Mouse (Mus musculus): ENCODE data around the gene St5. TPM values are rescaled to one million over a fixed set of nuclear protein-coding genes. Genes with fewer than 3 reads are reported as not detected.

St5 gene
- polyA plus RNA-seq, 1 experiment from 2014 or later, result 28.6 TPM

DNA sequence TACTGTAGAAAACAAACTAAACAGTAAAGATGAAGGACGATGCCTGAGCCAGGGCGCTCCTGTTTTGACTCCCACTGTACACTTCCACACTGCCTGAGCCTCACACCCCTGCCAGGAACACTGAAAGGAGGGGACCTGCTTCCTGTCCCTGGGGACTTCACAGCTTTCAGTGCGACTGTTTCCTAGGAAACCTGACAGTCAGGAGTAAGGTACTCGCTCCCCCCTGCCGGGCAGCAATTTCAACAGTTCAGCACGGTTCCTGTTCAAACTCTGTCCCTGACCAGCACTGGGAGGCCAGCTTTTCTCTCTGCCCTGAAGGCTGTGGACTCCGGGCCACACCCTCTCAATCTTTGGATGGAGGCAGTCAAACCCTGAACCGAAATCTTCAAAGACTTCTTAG lies 196.3 kb downstream of the St5 start:
- no peak for DNase-seq (ENCODE audit: low spot score)

DNA sequence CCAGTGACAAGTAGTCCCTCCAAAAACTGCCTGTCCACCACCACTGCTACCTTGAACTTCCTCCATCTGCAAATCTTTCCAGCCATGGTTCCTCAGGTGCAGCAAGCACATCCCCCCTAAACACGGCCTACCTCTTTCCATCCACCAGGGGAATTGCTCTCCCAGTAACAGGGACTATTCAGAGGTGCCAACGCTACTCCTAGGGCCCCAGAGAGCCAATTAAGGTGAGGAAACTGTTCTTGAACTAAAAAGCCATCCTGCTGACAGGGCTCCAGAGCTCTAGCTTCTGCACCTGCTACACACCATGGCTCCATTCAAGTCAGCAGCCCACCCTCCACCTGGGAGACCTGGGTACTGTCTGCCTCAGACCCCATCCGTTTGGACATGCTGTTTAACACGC lies 205.9 kb downstream of the St5 start:
- no peak for DNase-seq (ENCODE audit: low spot score)

GRCm38 (mm10) chr7:109493319-109494316 lies 209.8 kb downstream of the St5 start:
- no peak for DNase-seq (ENCODE audit: low spot score)

DNA sequence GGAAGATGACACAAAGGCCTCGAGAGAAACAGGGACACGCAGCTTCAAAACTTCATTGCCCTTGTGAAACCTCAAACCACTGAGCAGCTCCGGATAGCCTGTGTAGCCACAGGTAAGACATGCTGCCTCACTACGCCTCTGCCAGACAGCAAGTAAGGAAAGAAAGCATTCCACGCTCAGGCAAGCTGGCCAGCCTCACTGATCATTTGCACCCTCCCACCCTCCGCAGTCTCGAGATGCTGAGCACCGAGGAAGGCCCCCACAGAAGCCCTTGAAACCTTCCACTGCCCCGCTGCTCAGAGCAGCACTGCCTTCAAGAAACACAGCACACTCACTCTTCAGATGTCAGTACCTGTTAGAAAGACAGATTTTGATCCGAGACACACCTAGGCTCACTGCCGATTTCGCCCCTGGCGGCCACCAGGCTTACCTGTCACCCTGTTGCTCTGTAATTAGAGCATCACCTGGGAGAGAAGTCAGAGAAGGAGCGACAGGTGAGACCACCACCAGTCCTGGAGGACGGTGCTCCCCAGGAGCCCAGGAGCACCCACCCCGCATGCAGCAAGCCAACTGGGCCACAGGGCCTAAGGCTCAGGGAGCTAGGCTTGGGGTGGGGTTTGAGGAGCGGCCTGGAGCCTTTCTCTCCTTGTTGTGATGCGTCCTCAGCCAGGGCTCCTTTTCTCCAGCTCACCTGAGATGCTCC lies 210.6 kb downstream of the St5 start:
- DNase-seq (ENCODE audit: low spot score), result no peak

- DNase-seq (ENCODE audit: low spot score), result no peak
Observed at GRCm38 (mm10) chr7:109484221-109484620, 219.2 kb downstream of the St5 start.

GRCm38 (mm10) chr7:109480765-109481197 lies 222.6 kb downstream of the St5 start:
- DNase-seq (ENCODE audit: low spot score), result no peak

DNA sequence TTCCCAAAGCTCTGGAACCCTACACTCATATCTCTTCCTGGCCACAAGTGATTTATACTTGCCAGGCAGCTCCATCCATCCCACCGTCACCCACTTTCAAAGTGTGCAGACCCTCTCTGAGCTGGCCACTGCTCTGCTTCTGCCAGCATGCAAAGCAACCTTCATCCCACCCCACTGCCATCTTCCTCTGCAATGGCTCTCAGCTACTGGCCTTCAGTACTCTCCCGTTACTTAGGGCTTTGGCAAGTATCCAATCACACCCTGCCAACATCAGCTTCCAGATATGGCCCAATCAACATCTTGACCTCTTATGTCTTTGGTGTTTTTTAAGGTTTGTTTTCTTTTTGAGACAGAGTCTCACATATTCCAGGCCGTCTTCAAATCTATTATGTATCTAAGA lies 225.5 kb downstream of the St5 start:
- no peak for DNase-seq (ENCODE audit: low spot score)

Small RNA genes lying within 50 kb of the gene (microRNA-seq; reads per million reads assigned to microRNA genes)
- not detected for gene Gm47284 (ENCODE audit: borderline number of aligned reads)

Other genes with a start within 250 kb of the St5 start
- gene Trim66, start 195.5 kb downstream of the St5 start, polyA plus RNA-seq (2015; fragmentation: Nextera tagmentation; extraction: Ambion mirVana), result 0.03 and 0.07 TPM in 2 replicates
- gene Rpl27a, start 184.5 kb downstream of the St5 start, polyA plus RNA-seq (2015; fragmentation: Nextera tagmentation; extraction: Ambion mirVana), result 171 and 173 TPM in 2 replicates
- gene Akip1, start 85 bp upstream of the St5 start, polyA plus RNA-seq (2015; fragmentation: Nextera tagmentation; extraction: Ambion mirVana), result 44.6 and 47.5 TPM in 2 replicates
- 0.35 and 0.45 TPM in 2 replicates for gene BC051019, start 20.2 kb upstream of the St5 start, polyA plus RNA-seq (2015; fragmentation: Nextera tagmentation; extraction: Ambion mirVana)
- gene Ascl3, start 28.1 kb upstream of the St5 start, polyA plus RNA-seq (2015; fragmentation: Nextera tagmentation; extraction: Ambion mirVana), result 0.19 and 0.21 TPM in 2 replicates
- gene Tmem9b, start 49.3 kb upstream of the St5 start, polyA plus RNA-seq (2015; fragmentation: Nextera tagmentation; extraction: Ambion mirVana), result 70.3 and 74.9 TPM in 2 replicates
- gene Nrip3, start 78.4 kb upstream of the St5 start, polyA plus RNA-seq (2015; fragmentation: Nextera tagmentation; extraction: Ambion mirVana), result 0.15 and 0.30 TPM in 2 replicates
- 0.06 TPM in 1 of 2 replicates, not detected in the other for gene Scube2, start 162.1 kb upstream of the St5 start, polyA plus RNA-seq (2015; fragmentation: Nextera tagmentation; extraction: Ambion mirVana)

Measured in thymus, postnatal 0 days (tissue).